Mouse (Mus musculus): ENCODE measurements around the gene Nrros.
A peak's percentile ranks its signal among the peaks of the same experiment; 100 is the strongest.

Nrros gene

DNA sequence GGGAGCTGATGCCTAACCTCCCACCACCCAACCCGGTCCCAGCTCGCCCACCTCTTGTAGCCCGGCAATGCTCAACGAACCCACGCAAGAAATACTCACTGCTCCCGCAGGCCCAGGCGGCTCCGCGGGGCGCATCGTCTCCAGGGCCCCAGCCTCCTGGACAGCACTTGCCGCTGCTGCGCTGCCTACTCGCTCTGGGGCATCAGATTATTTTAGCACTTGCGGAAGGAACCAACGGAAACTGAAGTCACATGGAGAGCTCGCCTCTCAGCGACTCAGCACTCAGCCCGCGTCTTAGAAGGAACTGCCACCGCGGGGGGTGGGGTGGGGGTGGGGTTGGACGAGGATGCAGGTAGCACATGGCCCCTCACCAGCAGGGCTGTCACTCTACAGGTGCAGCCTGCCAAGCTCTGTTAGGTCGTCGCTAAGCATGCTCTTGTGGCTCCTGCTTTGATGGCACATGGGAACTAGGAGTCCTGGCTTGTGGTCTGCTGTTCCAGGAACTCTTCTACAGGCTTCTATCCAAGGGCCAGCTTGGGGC lies at the start of gene Nrros:
Gene Nrros (minus strand): TSS at position 314 of the 541 bp plus-strand sequence.
- DNase-seq (ENCODE audit: extremely low spot score): peak; percentile 47

DNA sequence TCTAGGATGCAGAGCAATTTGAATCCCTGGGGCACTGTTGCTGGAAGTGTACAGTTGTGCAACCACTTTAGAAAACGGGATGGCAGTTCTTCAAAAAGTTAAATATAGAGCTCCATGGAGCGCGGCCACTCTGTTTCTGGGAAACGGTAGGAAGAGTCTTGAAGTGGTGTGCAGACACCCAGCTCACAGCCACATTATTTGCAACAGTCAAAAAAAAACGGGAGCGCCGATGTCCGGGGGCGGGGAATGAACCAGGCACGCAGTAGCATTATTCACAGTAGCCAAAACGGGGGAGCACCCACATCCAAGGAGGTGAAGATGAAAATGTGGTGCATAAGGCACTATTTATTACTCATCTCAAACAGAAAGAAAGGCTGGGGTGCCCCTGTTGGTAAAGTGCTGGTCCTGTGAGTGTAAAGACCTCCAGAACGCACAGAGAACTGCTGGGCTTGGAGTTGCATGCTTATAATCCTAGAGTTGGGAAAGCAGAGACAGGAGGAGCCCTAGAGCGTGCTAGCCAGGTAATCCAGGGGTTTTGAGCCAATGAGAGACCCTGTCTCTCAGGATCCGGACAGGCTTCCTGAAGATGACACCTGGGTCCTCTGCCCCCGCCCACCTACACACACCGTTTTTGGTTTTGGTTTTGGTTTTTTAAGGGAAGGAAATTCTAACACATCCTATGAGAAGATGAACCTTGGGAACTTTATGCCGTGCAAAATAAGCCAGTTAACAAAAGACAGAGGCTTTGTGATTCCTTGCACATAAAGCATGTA lies 49.6 kb upstream of the Nrros start:
- no peak for DNase-seq (ENCODE audit: extremely low spot score)

DNA sequence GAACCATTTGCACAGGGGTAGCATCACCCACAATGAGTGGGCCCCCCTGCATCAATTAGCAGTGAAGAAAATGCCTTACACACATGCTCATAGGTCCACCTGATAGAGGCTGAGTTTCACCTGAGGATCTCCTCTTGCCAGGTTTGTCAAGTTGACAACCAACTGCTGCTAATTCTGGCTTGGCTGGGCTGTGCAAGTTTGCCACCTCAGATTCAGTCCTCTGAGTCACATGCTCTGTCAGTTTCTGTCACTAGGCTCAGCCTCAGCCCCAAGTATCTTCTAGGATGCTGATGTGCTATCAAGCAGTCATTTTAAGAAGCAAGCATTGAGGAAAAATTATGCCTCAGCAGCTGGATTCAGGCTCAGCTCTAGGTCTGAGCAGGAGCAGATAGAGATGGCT lies 48.8 kb upstream of the Nrros start:
- DNase-seq (ENCODE audit: extremely low spot score): no peak

DNA sequence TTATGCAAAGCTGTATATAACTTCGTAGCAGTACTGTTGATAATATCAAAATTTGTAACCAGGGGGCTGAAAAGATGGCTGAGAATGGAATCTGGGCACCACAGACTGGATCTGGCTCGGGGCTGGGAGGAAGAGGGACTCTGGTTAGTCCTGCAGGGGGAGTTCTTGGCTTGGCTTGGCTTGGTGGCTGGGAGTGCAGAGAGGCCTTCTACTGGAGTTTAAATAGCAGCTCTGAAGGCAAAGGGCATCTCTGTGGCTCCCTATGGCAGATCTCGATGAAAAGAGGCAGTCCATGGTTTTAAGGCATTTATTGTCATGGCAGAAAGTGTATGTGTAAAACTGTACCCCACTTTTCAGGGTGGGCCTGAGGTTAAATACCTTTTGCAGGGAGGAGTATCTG lies 39.5 kb upstream of the Nrros start:
- no peak for DNase-seq (ENCODE audit: extremely low spot score)

DNA sequence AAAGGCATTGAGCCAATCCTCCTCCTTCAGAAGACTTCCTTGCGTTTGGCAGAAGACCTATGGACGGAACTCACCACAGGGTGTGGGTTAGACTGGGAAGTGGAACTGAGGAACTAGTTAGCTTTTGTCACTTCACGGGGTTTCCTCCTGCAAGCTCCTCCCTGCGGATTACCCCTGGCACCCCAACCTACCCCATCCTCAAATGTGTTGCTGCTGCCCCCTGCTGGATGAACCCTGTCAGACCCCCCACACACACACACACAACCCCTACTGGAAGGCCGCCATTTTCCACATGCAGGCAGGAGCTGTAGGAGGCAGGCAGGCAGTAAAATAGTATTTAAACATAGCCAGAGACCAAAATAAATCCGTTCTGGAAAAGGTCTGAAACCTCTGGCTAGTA lies 37.3 kb upstream of the Nrros start:
- DNase-seq (ENCODE audit: extremely low spot score): no peak

DNA sequence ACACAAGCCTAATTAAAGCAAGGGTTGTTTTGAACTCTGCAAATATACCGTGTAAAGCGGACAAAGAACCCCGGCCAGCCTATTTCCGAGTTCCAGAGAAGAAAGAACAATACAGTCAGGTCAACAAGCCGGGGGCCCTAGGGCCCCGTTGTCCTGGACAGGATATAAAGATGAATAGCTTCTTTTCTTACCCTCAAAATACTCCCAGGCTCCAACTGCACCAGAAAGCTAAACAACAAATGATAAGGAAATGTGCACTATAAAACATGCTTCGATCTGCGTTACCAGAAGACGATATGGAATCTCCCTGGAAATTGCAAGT lies 35.6 kb upstream of the Nrros start:
- no peak for DNase-seq (ENCODE audit: extremely low spot score)

DNA sequence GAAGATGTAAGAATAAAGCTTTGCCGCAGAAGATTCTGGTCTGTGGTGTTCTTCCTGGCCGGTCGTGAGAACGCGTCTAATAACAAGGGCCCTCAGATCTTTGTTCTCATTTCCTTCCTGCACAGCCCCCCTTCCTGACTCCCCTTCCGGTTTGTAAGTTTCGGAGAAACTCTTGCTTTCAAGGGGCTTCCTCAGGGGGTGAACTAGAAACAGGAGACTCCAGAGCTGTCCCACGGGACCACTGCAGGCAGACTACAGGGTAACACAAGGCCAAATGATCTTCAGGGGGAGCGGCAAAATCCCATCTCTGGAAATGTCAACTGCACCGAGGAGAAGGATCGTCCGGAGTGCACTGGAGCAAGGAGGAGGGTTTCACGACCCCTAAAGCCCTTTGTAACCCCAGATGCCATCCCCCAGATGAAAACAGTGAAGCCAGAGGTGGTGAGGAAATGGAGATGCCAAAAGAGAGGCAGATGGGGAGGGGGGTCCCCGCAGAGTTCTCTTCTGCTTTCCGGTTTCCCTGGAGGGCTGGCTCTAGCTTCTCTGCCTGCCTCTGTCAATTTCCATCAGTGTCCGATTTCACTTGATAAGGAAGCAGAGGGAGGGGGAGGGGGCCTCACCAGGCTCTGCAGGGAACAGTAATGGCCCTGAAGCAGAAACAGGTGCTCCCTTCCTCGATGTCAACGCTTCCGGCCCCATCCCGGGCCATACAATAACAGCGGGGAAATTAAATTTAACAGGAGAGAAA lies 35.0 kb upstream of the Nrros start:
- peak; percentile 34 for DNase-seq (ENCODE audit: extremely low spot score)

DNA sequence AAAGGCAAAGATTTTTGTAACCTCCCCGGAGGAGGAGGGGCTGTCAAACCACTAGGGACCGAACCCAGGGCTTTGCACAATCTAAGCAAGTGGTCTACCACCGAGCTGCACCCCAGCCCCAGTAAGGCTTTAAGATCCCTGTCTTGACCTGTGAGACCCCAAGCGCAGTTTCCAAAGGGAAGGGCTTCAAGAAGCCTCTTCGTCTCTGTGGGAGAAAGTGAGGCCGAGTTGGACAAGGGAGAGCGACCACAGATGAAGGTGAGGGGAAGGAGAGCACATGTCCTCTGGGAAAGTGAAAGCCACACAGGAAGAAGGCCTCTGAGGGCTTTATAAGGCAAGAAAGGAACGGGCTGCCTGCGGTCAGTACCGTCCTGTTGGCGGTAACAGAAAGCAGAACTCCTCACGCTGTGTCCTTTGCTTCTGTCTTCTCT lies 24.6 kb upstream of the Nrros start:
- no peak for DNase-seq (ENCODE audit: extremely low spot score)

DNA sequence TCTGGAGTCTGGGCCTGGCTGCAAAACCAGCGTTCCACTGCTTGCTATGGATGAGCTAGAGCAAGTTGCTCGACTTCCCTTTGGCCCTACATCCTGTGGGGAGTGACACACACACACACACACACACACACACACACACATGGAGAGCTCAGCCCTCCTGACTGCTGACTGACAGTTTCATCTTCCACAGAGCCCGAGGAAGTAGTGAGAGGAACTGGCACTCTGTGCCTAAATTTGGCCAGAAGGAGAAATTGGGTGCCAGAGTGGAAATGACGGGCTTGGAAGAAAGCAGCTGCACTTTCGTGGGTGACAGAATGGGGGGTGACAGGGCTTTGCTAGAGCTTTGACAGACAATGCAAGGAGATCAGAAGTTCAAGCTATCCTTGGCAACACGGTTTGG lies 23.7 kb upstream of the Nrros start:
- DNase-seq (ENCODE audit: extremely low spot score): no peak

DNA sequence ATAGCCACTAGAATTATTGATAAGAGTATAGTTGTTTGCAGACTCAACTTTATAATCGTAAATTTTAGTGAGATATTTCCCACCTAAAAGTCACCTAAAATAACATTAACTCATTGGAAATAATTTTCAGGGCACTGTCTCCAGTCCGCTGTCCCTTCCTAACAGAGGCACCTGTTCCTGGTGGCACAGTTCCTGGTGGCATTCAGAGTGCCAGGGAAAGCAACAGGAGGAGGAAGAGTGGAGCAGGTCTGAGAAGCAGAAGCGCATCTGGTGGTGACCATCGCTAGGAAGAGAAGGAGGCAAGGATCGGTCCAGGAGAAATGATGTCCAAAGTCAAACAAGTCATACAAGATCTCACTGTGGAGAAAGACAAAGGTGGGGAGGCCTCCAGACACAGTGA lies 20.7 kb upstream of the Nrros start:
- DNase-seq (ENCODE audit: extremely low spot score): no peak

DNA sequence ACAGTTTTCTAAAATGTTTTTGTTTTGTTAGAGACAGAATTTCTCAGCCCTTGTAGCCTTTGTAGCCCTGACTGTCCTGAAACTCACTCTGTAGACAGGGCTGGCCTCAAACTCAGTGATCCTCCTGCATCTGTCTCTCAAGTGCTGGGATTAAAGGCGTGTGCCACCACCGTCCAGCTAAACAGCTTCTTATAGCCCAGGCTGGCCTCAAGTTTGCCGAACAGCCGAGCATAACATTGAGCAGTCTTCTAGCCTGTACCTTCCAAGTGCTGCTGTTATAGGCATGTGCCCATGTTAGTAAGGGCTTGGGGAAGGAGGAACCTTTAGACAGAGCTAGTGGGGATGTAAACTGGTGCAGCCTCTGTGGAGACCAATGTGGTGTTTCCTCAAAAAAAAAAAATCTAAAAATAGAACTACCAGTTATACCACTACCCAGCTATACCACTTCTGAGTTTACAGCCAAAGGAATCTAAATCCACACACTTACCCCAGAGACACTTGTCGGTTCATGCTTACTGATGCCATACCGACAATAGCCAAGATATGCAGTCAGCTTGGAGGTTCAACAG lies 14.0 kb upstream of the Nrros start, which contains the start of gene Bex6:
Gene Bex6 (plus strand): TSS at position 491 of the 569 bp plus-strand sequence.
- no peak for DNase-seq (ENCODE audit: extremely low spot score)

DNA sequence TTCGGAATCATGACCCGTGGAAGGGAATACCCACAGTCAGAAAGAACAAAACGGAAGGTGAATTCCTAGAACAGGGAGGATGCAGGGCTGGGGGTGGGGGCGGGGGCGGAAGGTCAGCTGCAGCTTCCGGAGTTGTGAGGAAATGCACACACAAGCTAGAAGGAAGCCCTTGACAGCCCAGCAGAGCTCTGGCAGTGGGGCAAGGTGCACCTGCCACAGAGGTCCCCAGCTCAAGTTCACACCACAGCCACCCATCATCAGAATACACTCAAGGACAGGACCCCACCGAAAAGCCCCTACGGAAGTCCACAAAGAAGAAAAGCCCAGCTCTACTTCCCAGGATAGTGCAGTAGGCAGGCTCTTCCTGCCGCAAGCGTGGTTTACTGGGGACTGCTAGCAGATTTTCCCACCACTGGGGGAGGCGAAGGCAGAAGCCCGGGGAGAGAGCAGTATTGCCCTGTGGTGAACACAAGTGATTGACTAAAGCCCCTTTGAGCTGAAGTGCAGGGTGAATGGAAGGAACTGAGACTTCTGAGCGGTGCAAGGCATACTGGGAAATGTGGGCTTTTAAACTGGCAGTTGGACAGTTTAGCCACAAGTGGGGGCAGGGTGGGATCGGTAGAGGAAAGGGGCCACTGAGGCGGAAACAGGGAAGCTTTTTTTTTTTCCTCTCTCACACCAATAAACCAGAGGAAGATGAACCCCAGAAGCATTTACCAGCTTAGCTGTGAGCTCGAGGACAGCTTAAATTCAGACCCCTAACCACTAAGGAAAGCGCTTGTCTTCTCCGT lies 11.7 kb upstream of the Nrros start:
- peak; percentile 15 for DNase-seq (ENCODE audit: extremely low spot score)

DNA sequence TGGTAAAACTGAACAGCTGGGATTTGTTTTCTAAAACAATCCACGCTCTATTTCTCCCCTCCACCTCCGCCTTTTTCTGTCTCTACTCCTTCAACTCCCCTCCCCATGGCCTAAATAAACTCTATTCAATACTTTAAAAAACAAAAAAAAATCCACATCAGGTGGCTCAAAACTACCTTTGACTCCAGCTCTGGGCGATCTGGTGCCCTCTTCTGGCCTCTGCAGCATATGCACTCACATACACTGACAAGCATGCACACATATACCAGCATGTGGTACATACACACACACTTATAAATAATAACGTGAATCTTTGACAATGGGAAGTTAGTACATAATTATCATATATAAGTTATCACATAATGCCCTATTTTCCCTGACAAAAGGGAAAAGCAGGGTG lies 9.6 kb upstream of the Nrros start:
- DNase-seq (ENCODE audit: extremely low spot score): no peak

DNA sequence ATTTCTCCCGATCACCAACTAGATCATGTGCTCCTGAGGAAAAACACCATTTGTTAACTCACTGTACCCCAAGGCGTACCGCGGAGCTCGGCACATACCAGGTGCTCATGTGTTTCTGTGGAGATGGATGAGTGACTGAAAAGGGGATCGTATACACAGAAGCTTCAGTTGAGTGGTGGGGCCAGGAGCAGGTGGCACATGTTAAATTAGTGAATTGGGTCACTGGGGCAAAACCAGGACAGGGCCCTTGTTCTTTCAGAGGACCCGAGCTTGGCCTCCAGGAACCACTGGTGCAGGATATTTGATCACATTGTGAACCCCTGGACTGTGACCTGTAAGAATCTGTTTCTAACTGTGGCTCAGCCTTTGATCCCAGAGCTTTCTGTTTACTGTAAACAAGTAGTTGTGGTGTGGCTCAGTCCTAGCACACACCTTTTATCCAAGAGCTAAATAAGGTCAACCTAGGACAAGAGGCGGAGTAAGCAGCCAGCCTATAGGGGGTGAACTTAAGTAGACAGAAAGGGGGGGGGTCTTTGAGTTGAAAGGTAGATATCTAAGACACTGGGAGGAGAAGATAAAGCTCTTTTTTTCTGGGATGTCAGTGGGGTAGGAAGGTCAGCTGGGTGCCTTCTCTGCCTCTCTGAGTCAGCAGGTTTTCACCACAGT lies 9.1 kb upstream of the Nrros start:
- no peak for DNase-seq (ENCODE audit: extremely low spot score)

DNA sequence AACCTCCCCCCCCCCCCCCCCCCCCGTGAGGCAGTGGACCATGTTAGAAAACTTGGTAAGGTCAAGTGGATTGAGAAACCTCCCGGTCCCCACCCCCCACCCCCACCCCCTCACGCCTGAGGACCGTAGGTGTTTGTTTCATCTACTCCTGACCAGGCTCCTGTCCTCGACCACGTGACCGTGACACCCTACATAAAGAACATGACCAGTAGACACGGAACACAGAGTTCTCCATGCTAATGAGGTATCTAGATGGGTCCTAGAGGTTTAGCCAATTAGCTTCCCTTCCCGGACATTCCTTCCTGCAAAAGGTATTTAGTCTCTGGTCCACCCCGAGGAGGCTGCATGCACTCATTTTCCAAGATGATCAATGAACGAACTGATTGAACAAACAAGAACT lies 8.0 kb upstream of the Nrros start:
- DNase-seq (ENCODE audit: extremely low spot score): no peak

DNA sequence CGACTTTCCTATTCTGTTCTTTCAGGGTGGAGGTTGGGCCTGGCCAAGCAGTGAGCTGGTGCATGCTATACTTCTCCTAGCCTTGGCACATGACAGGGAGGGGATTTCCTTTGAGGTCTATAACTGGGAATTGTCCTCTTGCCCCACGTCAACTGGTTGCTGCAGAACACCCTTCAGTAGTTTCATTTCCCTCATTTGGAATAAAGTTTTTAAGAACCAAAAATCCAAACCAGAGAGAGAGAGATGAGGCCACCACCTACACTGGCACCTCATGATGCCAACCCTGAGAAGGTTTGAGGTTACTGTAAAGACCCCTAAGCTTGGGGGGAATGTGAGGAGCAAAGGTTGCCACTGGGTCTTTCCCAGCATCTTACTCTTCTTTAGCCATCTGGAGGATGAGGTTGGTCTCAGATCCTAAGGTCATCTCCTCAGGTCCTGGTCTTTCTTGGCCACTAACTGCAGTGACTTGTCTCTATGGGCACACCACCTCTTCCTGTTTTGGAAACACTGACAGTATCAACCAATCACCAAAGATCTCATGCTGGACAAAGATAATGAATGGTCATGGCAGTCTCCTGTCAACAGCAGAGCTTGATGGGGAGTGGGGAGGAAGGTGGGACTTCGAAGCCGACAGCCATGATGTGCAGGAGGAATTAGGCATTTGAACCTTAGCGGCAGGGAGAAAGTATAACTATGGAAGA lies 5.8 kb upstream of the Nrros start:
- no peak for DNase-seq (ENCODE audit: extremely low spot score)

DNA sequence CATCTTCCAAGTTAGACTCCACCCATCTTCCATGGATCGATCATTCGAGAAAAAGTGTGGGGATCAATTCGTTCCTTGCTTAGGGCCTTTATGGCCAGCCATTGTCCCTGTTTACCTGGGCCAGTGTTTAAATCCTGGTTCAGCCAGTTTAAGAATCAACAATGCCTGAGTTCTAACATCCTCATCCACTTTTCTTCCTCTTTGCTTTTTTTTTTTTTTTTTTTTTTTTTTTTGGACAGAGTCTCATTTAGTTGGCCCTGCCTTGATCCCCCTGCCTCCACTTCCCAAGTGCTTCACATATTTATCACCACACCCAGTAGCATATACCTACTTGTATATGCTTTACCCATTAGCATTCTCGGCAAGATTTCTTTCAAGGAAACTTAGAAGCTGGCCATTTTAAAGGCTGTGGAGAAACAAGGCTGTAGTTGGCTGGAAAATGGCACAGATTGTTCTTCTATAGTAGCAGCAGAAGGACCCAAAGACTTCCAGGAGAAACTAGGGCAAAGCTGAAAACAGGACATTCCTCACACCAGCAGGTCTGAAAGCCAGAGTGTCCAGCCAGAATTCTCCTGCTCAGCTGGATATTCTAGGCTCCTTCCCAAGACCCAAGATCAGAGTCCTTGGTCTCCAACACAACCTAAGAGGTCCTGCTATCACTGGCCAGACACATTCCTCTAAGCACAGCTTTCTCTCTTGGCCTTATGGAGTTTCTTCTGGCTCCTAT lies 2.6 kb upstream of the Nrros start:
- no peak for DNase-seq (ENCODE audit: extremely low spot score)

DNA sequence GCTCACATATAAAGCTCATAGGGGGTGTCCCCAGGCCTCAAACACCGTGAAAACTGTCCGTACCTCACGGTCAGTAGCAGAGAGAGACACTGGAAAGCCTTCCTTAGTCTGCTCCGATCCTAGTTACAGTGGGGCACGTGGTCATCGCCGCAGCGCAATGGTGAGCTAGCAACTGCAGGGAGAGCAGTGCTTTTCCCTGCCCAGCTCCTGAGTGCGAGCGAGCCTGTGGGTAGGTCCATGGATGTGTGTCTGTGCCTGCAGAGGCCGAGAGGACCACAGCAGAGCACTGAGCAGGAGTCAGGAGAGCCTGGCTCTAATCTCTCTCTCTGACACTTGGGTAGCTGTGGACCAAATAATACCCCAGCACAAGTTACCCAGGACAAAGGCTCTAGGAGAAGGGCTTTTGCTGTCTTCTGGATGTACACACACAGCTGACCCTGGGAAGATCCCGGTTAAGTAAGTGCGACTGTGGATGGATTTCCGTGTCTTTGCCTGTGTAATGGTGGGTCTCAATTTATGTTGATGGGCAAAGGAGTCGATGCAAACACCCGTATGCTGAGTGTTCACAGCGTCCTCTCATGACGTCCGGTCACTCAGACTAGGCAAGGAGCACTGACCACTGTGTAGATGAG lies 882 bp downstream of the Nrros start:
- DNase-seq (ENCODE audit: extremely low spot score): no peak

DNA sequence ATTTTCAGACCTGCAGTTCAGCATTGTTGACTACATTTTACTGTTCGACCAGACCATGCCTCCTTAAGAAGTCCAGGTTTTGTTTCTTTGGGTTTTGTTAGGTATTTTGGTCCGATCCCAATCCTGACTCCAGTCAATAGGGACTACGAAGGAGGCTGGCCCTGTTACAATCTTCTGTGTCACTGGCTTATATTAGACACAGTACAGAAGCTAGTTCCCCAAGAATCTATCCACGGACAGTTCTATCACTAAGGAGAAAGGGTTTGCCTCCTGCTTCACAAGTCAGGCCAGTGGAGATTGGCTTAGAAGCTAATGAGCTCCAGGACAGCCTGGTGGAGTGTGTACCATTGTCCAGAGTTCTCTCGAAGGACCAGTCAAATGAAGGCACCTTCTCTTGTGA lies 1.5 kb downstream of the Nrros start:
- no peak for DNase-seq (ENCODE audit: extremely low spot score)

DNA sequence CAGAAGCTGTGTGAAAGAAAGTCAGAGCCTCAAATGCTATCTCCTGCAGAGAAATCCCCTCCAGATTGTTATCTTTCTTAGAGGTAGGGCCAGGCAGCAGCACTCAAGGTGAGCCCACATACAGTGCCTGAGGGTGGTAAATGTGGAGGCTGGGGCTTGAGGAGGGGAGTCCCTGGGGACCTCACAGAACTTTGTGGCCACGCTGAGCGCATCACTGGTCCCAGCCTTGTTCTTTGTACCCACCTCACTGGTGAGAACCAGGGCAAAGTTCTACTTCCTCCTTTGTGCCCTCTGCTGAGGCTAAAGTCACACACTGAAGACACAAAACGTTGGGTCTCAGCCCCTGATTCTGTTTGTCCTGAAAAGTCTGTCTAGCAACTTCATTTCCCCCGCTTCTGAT lies 2.0 kb downstream of the Nrros start:
- DNase-seq (ENCODE audit: extremely low spot score): no peak
